Mouse (Mus musculus) lung, embryonic 16.5 days (tissue): ENCODE measurements at regions not wholly inside any gene's neighbourhood (a gene's known extent, or its start where the extent isn't known, plus 50 kb on each side); places are given as distances from the start of the nearest gene placed in this dataset.

Source experiments
- ATAC-seq: fragments of 200-750 bp; cut with Nextera tagmentation; 2 replicates; pipeline ENCODE4 v1.8.0; 2017; ENCODE audit warnings: low read depth, mild to moderate bottlenecking, moderate library complexity
- H3K27ac ChIP-seq: fragments of 300-500 bp; sonication (generic); 2 replicates; pipeline ENCODE4 v1.5.1; 2014; ENCODE audit warnings: mild to moderate bottlenecking, control low read depth, low read length
- H3K27me3 ChIP-seq: fragments of 300-500 bp; sonication (generic); 2 replicates; pipeline ENCODE4 v1.6.1; 2014; ENCODE audit warnings: low read depth, low read length, mixed read lengths; ENCODE audit not compliant: control insufficient read depth, insufficient read depth
- H3K36me3 ChIP-seq: fragments of 300-500 bp; sonication (generic); 2 replicates; pipeline ENCODE4 v1.6.1; 2014; ENCODE audit warnings: low read length; ENCODE audit not compliant: control insufficient read depth, insufficient read depth
- H3K4me1 ChIP-seq: fragments of 300-500 bp; sonication (generic); replicated peaks from 2 replicates; pipeline ENCODE4 v1.6.1; 2014; ENCODE audit warnings: low read length, mixed read lengths; ENCODE audit not compliant: control insufficient read depth, insufficient read depth
- H3K4me2 ChIP-seq: fragments of 300-500 bp; sonication (generic); 2 replicates; pipeline ENCODE4 v1.6.1; 2014; ENCODE audit warnings: low read depth, low read length, control low read depth
- H3K4me3 ChIP-seq: fragments of 300-500 bp; sonication (generic); 2 replicates; pipeline ENCODE4 v1.5.1; 2014; ENCODE audit warnings: mild to moderate bottlenecking, low read length, control low read depth
- H3K9ac ChIP-seq: fragments of 300-500 bp; sonication (generic); 2 replicates; pipeline ENCODE4 v1.6.1; 2014; ENCODE audit warnings: low read length, control low read depth
- H3K9me3 ChIP-seq: fragments of 300-500 bp; sonication (generic); 2 replicates; pipeline ENCODE4 v1.6.1; 2016; ENCODE audit warnings: low read length; ENCODE audit not compliant: control insufficient read depth
- WGBS: fragments of 180-500 bp; shearing (Covaris S2); extraction: QIAGEN DNeasy Blood & Tissue Kit; methylation state at CpG from one replicate; pipeline ENCODE4 v1.1.7; 2014; 5-methylcytosine and 5-hydroxymethylcytosine counted together

DNA sequence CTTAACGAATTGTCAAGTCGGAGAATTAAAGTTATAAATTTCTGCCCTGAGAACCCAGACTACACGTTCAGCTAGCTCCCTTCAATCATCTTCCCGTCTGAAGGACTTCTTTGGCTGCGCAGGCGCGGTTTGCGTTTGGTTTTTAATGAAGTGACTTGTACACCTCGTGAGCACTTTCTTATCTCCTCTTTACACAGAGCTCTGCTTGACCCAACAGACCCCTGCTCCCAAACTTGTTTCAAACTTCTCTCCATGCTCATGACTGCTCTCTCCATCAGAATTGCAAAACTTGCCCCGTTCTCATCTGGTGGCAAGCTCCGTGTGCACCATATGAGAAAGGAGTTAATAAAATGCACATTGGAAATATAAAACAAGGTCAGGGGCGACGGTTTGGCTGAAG, 257.2 kb upstream of the Nt5e start:
- no peaks in the 10 kb centered on the region for H3K9me3 ChIP-seq
- H3K9ac ChIP-seq, result no peak overlapping the region
- no peaks in the 10 kb centered on the region; the same call in 1 of the 2 replicates for H3K4me1 ChIP-seq
- no peak overlapping the region for H3K4me3 ChIP-seq
- no peaks in the 10 kb centered on the region for H3K27me3 ChIP-seq
- peak overlapping the region; percentile 18; the same call in 1 of the 2 replicates for H3K4me2 ChIP-seq
- WGBS, result 35% methylated on average over 13 of the region's 13 CpGs
- H3K27ac ChIP-seq, result no peak overlapping the region
- no peaks in the 10 kb centered on the region for H3K36me3 ChIP-seq
- ATAC-seq, result peak; percentile 51; the same call in 1 of the 2 replicates

DNA sequence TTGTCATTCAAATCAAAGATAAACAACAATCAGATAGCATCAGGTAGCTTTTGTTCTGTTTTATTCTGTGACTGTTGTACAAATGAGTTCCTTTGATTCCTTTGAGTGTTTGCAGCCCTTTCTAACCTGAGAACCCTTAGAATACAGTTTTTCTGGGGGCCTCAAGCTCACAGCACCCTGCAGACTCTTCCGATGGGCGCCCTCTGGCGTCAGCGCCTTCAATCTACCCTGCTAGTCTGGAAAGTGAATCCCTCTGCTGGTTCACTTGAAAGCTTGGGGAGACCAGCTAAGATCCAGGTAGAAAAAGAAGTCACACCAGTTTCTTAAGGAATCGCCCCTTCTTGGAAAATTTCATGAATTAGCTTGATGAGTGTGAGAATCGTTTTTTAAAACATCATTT, 253.8 kb upstream of the Nt5e start:
- no peak overlapping the region for H3K27ac ChIP-seq
- H3K36me3 ChIP-seq, result no peaks in the 10 kb centered on the region
- H3K4me3 ChIP-seq, result no peak overlapping the region
- ATAC-seq, result no peak
- no peaks in the 10 kb centered on the region for H3K9me3 ChIP-seq
- no peaks in the 10 kb centered on the region for H3K27me3 ChIP-seq
- H3K4me1 ChIP-seq, result no peaks in the 10 kb centered on the region; the same call in 1 of the 2 replicates
- WGBS, result 9% methylated on average over 6 of the region's 6 CpGs
- H3K9ac ChIP-seq, result no peak overlapping the region
- no peak overlapping the region for H3K4me2 ChIP-seq

DNA sequence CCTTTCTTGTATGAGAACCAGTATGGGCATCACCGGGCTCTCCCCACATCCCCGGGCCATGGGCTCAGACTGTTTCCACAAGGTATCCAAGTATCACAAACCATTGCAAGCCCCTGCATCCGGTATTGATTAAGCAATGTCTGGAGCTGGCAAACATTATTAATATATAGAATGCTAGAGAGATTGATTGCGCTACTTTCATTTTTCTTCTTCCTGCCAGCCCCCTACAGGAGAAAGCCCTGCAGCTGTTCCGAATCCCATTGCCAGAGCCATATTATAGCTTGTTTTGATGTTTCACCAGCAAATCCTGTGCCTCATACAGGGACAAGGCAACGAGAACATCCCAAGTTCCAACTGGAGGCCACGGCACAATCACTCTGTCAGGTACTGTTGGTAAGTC, 253.4 kb upstream of the Nt5e start:
- Histone ChIP-seq H3K27ac (no peak overlapping the region), H3K9me3 (no peaks in the 10 kb centered on the region), H3K27me3 (no peaks in the 10 kb centered on the region), H3K4me3 (no peak overlapping the region), H3K36me3 (no peaks in the 10 kb centered on the region), H3K9ac (no peak overlapping the region), H3K4me1 (no peaks in the 10 kb centered on the region; the same call in 1 of the 2 replicates), H3K4me2 (no peak overlapping the region)
- no peak for ATAC-seq
- 71% methylated on average over 7 of the region's 7 CpGs for WGBS

DNA sequence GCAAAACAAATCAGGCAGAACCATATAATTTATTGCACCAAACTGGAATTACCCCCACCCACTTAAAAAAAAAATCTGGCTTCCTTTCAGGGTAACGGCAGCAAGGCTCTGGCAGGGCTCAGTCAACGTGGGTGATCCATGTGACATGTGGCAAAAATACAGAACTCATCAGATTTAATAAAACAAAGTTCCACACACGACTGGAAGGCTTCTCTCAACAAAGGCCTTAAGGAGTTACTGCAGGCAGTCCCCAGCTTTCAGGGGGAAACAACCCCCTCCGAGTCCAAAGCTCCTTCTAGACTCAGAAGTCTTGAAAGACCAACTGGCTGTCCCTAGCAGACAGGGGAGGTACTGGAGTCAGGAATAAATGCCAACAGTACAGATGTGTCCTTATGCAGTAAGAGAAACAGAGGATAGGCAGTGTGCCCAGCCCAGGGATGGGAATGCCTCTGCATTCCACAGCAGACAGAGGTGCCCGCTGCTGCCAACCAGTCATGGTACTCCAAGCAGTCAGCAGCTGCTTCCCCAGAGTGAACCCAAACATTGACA, 244.0 kb upstream of the Nt5e start:
- H3K9ac ChIP-seq, result no peak overlapping the region
- H3K4me3 ChIP-seq, result no peak overlapping the region
- no peaks in the 10 kb centered on the region for H3K36me3 ChIP-seq
- peak overlapping the region; percentile 45 for H3K27ac ChIP-seq
- peaks cover 3% of the 10 kb centered on the region; the same call in 1 of the 2 replicates for H3K4me1 ChIP-seq
- H3K27me3 ChIP-seq, result no peaks in the 10 kb centered on the region
- 28% methylated on average over 5 of the region's 5 CpGs for WGBS
- no peak overlapping the region for H3K4me2 ChIP-seq
- H3K9me3 ChIP-seq, result no peaks in the 10 kb centered on the region
- ATAC-seq, result peak; percentile 68

DNA sequence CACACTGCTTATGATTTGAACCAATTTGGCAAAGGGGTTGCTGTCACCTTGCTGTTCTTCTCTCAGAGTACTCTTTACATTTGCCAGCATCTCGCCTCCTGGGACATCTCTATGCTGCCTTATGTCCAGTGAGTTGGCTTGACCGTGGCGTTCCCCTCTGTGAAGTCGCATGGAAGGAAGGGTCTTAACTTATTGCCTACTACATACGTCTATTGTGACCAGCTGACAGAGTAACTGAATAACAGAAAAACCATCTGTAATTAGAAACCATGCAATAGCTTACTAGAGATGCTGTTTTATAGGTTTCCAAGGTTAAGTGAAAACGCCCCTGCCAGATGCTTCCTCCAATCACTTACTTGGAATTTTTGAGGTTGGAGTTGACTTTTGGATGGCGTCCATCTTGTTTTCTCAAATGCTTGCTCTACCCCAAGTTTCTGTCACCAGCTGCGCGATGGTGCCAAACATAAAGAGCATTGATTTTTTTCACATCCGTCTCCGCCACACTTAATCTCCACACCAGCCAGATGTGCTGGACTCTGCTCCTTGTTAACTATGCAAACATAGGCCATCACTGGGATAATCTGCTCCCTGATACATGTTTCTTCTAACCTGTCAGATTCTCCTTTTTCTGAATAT, 241.7 kb upstream of the Nt5e start:
- Histone ChIP-seq H3K4me1 (peaks cover 3% of the 10 kb centered on the region; the same call in 1 of the 2 replicates), H3K27me3 (no peaks in the 10 kb centered on the region), H3K4me3 (no peak overlapping the region), H3K4me2 (no peak overlapping the region), H3K36me3 (no peaks in the 10 kb centered on the region), H3K27ac (no peak overlapping the region), H3K9me3 (no peaks in the 10 kb centered on the region), H3K9ac (no peak overlapping the region)
- WGBS, result 62% methylated on average over 11 of the region's 11 CpGs
- ATAC-seq, result peak; percentile 79

DNA sequence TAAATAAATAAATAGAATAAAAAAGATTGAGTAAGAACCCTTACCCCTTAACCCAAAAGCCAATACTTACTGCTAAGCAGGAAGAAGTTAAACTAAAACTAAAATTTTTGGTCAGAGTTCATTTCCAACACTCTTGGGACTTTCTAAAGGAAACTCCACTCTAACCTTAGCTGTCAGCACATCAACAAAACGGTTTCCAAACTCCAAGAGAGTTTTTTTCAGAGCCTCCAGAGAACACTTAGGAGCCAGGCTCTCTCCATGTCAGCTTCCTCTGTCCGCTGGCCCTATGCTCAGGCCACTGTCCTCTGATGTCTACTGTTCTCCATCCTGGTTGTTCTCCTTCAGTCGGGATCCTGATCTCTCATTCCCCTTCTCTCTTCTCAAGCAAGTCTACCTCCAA, 241.1 kb upstream of the Nt5e start:
- 38% methylated on average over 3 of the region's 3 CpGs for WGBS
- 0 out of 2 replicates have a peak, but pooled peaks have one; percentile 21 for ATAC-seq
- Histone ChIP-seq H3K36me3 (no peaks in the 10 kb centered on the region), H3K27ac (no peak overlapping the region), H3K9me3 (no peaks in the 10 kb centered on the region), H3K27me3 (no peaks in the 10 kb centered on the region), H3K4me3 (no peak overlapping the region), H3K4me2 (no peak overlapping the region), H3K4me1 (peaks cover 3% of the 10 kb centered on the region; the same call in 1 of the 2 replicates), H3K9ac (no peak overlapping the region)

DNA sequence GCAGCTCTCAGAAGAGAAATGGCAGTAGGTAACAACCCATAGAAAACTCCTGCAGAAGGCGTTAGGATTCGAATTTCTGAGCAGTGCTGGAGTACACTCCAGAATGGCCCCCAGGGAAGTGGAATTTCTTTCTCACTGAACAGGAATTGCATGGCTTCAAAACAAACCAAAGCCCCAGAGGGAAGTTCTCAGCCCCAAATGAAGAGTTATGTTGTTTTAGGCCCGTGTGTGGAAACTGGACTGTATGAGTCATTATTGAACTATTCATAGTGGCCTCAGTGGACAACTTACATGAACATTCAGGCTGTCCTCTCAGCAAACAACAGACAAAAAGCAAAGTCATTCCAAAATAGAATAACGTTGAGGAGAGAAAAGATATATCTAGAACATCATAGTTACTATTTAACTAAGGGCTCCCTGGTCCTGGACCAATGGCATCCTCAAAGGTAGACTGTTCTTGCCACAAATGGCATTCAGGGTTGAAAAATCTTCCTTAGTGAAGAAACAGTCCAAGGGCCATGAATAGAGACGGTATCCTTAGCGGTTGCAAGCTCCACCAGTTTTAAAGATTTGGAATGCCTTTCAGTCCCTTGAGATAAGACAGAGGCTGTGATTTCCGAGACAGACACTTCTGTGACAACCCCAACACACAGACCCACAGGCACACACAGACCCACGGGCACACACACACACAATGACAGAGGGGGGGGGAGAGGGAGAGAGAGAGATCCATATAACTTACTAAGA, 235.0 kb upstream of the Nt5e start:
- 49% methylated on average over 8 of the region's 8 CpGs for WGBS

DNA sequence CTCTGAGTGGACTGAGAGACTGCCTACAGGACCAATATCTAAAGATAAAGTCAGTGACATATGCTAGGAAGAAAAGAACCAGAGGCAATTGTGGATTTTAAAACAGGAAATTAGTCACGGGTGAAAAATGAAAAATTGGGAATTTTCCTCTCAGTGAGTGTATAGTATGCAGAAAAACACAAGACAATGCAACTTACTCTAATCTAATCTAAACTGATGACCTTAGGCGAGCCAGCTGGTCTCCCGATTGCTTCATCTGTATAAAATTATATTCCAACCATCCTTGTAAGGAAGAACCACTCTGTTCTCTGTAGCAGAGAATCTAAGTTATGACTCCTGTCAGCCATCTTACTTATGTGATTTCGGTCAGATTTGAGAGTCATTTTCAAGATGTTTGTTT, 234.4 kb upstream of the Nt5e start:
- H3K4me1 ChIP-seq, result no peaks in the 10 kb centered on the region
- H3K27ac ChIP-seq, result no peak overlapping the region
- H3K9ac ChIP-seq, result no peak overlapping the region
- H3K27me3 ChIP-seq, result no peaks in the 10 kb centered on the region
- H3K4me2 ChIP-seq, result no peak overlapping the region
- no peaks in the 10 kb centered on the region for H3K9me3 ChIP-seq
- WGBS, result 59% methylated on average over 4 of the region's 4 CpGs
- no peak overlapping the region for H3K4me3 ChIP-seq
- H3K36me3 ChIP-seq, result no peaks in the 10 kb centered on the region
- no peak for ATAC-seq

More for the DNA sequence above, 235.0 kb upstream of the Nt5e start:
- Histone ChIP-seq H3K4me1 (no peaks in the 10 kb centered on the region), H3K9me3 (no peaks in the 10 kb centered on the region), H3K9ac (no peak overlapping the region), H3K27ac (no peak overlapping the region), H3K4me3 (no peak overlapping the region), H3K4me2 (no peak overlapping the region), H3K27me3 (no peaks in the 10 kb centered on the region), H3K36me3 (no peaks in the 10 kb centered on the region)
- no peak for ATAC-seq

DNA sequence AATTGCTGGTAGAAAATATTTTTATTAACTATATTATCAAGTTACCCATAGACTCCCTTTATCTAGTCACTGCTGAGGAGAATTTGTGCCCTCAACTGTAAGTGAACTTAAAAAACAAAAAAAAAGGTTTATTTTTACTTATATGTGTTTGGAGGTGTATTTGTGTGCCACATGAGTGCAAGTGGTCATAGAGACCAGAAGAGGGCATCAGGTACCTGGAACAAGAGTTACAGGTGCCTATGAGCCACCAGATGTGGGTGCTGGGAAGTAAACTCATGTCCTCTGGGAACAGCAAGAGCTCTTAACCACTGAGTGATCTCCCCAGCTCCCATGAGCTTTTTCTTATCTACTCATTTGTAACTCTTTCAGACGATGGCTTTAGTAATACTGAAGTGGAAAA, 213.9 kb upstream of the Nt5e start:
- Histone ChIP-seq H3K4me3 (no peak overlapping the region), H3K27ac (no peak overlapping the region), H3K9me3 (no peaks in the 10 kb centered on the region), H3K36me3 (no peaks in the 10 kb centered on the region), H3K27me3 (no peaks in the 10 kb centered on the region), H3K4me2 (no peak overlapping the region), H3K9ac (no peak overlapping the region), H3K4me1 (no peaks in the 10 kb centered on the region)
- 21% methylated on average over 1 of the region's 1 CpGs for WGBS
- no peak for ATAC-seq
